Mouse (Mus musculus): ENCODE measurements around the gene Epha1. TPM values are rescaled to one million over a fixed set of nuclear protein-coding genes. Genes with fewer than 3 reads are reported as not detected.
A peak's percentile ranks its signal among the peaks of the same experiment; 100 is the strongest.

The Epha1 gene
- total RNA-seq, 2 experiments from 2014 or later = 0.45 to 0.46 TPM

DNA sequence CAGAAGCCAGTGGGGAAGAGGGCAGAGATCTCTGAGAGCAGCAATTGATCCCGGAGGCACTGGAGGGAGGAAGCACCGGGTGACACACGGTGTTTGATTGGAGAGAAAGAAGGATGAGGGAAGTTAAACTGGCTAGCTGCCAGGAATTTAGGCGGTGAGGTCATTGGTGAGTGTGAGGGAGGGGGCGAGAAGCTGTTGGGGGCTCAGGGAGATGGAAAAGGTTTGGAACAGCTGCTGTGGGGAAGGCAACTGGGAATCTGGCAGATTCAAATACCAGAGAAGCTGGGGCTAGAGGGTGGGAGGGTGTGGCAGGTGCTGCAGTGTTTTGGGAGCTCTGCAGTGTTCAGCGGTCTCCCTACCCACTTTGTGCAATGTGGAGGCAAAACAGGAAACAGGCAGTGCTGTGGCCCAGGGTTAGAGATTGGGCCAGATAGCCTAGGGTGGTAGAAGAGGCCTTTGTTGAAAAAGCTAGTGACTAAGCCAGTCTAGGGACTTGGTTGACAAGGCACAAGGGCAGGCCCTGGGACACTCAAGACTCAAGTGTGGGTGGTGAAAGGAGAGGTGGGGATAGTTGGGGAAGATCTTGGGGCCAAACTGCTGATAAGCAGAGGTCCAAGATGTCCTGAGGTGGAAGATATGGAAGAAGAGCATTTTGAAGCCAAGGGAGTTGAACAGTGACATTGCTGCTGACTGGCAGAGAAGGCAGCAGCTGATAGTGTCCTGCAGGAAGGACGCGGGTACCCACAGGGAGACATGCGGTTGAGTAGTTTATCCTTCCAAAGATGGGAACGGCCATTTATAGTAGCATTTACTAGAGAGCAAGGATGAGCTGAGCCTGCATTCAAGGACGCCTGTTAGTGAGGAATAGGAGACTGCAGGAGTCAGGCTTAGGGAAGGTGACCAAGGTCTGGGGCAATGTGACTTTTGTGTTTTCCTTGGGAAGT, 18.7 kb downstream of the Epha1 start:
- DNase-seq (ENCODE audit: low spot score in 2 of 2) = peak in 1 of 2 experiments; percentile 28

DNA sequence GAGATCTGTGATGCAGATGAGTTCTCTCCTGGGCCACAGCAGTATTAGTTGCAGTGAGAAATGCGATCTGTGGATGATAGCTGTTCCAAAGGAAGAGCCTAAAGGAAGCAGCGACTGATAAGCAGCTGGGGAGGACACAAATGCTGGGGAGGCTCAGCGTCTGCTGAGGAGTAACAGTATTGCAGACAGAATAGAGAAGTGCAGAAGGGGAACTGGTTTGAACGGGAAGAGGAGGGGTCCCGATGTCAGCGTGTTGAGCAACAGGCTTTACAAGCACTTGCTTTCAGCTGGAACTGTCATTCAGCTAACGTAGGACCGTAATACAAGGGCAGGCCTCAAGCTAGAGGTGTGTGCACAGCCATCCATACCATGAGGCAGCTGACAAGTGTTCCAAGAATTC, 19.9 kb downstream of the Epha1 start:
- DNase-seq (ENCODE audit: low spot score in 2 of 2) = peak in 1 of 2 experiments; percentile 21

DNA sequence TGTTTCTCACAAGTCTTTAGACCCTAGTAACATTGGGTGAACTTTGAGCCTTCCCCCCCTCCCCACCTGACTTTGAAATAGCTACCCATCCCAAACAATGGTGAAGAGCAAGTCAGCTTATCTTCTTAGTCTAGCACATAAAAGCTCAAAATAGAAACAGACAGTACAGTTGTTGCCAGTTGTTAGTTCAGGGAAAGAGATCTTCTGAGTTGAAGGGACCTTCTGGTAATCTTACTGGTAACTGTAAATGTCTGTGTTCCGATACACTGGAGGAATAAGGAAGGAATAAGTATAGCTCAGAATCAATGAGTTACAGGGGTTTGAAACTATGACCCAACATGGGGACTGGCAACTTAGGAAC, 20.6 kb downstream of the Epha1 start:
- DNase-seq (ENCODE audit: low spot score in 2 of 2) = no peak

DNA sequence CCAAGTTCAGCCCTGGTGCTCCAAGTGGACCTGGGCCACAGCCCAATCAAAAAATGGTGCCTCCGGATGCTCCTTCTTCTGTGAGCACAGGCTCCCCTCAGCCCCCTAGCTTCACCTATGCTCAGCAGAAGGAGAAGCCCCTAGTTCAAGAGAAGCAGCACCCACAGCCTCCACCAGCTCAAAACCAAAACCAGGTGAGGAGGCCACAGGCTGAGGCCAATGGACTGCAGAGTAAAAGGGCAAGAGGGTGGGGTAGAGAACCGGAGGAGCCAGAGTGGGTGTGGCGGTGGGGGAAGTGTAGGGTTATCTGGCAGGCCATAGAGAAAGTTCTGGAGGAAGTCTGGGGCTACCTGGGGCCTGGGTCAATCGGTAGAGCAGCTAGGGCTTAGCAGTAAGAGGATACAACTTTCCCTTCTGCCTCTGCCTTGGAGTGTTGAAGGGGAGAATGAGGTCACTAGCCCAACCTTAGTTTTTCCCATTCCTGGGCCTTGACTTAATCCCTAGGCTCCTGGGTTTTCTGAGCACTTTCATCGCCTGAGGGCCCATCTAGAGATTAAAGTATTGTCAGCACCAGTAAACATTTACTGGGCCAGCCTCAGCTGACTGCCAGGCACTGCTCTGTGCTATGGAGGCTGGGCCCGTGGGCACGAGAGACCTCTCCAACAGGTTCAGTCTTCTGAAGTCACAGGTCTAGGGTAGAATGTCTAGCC, 21.1 kb downstream of the Epha1 start:
- DNase-seq (ENCODE audit: low spot score in 2 of 2) = peak in 1 of 2 experiments; percentile 28

DNA sequence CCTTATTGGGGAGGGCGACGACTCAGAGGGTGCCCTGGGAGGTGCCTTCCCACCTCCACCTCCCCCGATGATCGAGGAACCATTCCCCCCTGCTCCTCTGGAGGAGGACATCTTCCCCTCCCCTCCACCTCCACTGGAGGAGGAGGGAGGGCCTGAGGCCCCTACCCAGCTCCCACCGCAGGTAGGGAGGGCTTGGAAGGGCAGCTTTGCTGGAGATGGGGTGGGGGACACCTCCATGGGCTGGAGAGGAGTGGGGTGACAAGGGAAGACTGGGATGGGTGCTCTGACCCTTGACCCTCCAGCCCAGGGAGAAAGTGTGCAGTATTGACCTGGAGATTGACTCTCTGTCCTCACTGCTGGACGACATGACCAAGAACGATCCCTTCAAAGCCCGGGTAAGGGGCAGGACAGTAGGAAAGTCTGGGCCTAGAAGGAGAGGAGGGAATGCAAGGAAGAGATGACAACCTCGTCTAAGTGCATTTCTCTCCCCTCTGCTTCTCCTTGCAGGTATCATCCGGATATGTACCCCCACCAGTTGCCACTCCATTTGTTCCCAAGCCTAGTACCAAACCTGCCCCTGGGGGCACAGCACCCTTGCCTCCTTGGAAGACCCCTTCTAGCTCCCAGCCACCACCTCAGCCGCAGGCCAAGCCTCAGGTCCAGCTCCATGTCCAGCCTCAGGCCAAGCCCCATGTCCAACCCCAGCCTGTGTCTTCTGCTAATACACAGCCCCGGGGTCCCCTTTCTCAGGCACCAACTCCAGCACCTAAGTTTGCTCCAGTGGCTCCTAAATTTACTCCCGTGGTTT, 21.9 kb downstream of the Epha1 start:
- peak in 1 of 2 experiments; percentile 26 for DNase-seq (ENCODE audit: low spot score in 2 of 2)

DNA sequence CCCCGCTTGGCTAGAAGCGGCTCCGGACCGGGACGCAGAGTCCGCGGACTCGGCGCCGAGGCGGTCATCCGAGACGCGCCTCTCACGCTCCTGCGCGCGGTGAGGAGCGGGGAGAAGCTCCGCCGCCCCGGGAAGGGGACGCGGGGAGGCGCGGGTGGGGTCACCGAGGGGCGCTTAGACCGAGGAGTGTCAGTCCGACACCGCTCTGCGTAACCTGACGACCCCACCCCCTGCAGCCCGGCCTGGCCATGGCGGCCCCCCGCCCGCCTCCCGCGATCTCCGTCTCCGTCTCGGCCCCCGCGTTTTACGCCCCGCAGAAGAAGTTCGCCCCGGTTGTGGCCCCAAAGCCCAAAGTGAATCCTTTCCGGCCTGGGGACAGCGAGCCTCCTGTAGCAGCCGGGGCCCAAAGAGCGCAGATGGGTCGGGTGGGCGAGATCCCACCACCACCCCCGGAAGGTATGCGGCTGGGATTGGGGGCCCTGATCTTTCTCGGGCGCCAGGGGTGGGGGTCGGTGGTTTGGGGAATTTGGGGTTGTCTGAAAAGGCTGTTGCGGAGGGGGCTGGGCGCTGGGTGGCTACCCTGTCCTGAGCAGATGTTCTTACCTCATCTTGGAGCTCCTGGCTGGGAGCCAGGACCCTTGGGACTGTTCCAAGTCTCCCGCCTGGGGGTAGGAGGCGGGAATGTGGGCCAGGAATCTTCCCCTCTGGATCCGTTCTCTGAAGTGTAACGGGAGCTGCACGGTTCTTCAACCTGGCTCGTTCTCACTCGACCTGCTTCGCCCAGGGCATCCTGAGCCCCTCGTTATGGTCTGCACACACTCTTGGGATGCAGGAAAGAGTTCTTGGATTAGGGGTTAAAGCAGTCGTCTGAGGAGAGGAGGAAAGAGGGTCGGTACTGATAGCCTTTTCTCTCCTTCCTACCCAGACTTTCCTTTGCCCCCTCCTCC, 22.8 kb downstream of the Epha1 start:
- DNase-seq (ENCODE audit: low spot score in 2 of 2) = peak; percentile 81 to 86

DNA sequence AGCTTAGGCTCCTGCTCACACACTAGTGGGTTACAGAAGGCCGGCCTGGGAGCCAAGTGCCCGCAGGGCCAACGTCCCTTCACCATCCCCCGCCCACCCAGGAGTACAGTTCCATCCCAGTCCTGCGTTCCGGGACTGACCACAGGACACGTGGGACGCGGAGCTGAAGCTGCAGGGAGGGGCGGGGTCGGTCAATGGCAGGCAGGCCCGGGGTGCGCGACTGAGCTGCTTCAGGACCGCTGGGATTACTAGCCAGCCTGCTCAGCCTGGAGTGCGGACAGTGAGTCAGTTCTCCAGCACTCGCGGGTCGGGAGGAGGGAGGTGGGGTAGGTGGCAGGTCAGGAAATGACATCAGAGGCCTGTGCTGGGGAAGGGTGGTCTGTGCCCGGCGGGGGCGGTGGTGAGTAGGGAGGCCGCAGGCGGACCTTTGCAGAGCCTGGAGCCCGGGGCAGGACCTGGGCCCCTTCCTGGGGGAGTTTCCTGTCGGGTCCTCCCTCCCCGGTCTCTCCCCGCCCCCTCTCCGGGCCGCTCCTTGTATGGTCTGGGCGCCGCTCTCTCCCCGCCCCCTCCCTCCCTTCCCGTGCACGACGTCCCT, 23.5 kb downstream of the Epha1 start, which contains the start of gene Zyx:
Gene Zyx, plus strand, starts transcription at position 205 of the 595 bp plus-strand sequence.
- DNase-seq (ENCODE audit: low spot score in 2 of 2) = peak; percentile 83 to 89

DNA sequence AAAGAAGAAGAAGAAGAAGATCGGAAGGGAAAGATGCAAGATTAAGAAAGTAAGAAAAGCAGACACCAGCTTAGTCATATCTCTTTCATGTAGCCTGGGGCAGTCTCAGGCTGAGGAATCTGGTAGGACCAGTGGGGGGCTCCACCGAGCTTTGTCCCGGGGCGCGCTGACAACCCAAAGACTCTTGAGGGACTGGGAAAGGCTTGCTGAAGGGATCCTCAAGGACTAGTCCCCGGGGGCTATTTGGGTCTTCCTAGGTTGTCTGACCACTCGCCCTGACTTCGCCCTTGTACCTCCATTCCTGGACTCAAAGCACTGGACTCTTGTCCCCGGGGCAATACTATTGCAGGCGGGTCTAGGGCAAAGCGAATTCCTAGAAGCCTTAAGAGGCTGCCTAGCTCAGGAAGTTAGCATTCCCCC, 24.1 kb downstream of the Epha1 start:
- DNase-seq (ENCODE audit: low spot score in 2 of 2) = peak; percentile 74 to 77

DNA sequence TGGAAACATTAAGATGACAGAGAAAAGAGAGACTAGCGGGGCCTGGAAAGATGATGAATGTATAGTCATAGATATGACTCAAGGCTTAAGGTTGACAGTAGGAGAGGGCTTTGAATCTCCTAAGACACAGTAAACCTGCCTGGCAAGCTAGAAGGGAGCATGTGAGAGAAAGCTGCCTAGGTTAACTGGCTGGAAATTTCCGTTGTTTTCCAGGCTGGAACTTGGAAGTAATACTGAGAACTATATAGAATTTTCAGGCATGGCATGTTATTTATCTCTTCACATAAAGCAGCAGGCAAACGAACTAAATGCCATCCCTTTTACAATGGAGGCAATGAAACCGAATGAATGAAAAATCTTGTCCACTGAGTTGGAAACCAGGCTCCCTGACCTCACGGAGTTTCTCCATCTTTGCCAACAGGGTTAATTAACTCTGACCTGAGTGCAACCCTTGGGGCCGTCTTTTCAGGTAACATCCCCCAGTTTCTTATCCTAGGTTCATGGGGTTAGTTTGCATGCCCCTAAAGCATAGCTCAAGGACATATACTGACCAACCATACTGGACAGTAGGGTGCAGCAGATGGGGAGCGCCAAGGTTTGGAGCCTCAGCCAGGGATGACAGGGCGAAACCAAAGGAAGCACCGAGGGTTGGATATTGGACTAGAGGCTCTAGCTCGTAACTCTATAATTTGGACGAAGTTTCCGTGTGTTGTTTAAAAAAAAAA, 24.6 kb downstream of the Epha1 start:
- no peak for DNase-seq (ENCODE audit: low spot score in 2 of 2)

DNA sequence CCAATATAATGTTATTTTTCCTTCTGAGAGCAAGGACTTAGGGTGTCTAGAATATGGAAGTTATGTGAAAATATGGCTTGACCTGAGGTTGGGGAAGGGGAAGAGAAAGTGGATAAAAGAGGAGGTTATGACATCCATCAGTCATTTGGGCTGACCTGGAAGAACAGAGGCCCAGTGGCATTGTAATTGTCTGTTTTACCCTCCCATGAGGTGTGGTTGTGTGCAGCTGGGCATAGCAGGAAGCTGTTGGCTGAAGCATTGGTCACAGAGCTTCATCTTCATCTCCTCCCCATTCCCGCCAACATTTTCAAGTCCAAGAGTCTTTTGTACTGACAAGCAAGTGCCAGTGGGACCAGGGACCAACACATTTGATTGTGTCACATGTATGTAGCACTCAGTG, 28.8 kb downstream of the Epha1 start:
- no peak for DNase-seq (ENCODE audit: low spot score in 2 of 2)

DNA sequence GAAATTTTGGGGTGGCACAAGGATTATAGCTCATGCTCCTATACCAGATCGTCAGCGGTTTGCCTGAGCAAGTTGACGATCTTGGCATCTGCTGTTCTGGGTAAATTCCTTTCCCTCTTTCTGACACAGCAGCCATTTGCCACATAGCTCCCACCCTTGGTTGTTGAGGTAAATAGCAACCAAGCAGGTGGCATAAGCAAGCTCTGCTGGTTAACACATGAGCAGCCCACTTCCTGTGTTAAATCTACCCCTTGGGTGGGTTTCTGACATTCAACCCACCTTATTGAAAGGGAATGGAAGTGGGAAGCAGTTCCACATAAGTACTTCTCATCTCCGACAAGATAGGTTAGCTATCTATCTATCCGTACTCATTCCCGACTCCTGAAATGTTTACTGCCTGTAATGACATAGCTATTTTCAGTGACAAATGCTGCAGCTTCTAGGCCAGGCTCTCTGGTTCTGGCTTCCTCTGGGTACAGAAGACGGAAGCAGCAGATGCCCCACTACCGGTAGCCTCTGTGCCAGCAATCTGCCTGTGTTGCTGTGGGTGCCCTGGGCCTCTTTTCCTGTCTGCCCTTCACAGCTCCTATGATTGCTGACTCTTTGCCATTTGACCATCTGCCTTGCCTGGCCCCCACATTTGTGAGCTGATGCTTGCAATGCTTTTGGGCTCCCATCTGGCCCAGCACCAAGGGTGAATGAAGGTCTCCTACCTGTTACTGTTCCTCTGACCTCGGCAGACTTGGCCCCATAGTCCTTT, 29.5 kb downstream of the Epha1 start:
- DNase-seq (ENCODE audit: low spot score in 2 of 2) = no peak

DNA sequence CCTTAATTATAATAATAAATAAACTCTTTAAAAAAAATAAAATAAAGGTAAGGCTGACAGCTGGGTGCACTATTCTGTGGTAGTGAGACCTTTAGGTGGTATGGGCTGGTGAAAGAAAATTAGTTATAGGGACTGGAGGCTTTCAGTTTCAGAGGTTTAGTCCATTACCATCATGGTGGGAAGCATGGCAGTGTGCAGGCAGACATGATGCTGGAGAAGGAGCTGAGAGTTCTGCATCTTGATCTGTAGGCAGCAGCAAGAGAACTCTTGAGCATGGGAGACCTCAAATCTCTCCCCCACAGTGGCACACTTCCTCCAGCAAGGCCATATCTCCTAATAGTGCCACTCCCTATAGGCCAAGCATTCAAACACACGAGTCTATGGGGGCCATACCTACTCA, 30.9 kb downstream of the Epha1 start:
- DNase-seq (ENCODE audit: low spot score in 2 of 2) = no peak

DNA sequence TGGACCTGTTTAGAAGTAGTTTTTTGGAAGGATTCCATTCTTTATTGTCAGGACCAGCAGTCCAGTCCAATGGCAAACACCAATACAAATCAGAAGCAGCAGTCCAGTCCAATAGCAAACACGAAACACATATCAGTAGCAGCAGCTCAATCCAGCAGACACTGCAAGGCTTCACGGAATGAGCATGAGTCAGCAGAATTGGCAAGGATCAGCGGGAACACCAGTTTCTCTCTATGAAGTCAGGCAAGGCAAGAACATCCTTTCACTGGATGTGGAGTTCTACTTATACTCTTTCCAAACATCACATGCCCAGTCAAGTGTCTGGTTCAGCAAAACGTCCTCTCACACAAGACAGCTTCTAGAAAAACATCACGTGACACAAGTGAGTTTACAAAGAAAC, 33.1 kb downstream of the Epha1 start:
- no peak for DNase-seq (ENCODE audit: low spot score in 2 of 2)

DNA sequence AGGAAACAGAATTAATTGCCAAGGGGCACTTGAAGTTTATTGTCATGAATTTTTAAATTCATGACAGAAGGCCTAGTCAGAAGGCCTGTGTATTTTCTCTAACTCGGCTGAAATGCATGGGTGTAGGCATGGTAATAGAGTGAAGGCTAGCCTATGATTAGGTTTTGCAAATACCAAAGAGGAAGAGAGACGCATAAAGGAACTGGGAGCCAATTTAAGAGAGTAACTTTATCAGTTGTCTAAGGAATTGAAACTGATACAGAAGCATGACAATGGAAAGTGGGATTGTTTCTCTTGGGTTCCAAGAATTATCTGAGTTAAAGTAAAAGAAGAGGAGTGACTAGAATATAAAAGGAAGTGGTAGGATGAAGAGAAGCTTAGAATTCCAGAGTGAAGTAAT, 33.9 kb downstream of the Epha1 start:
- no peak for DNase-seq (ENCODE audit: low spot score in 2 of 2)

DNA sequence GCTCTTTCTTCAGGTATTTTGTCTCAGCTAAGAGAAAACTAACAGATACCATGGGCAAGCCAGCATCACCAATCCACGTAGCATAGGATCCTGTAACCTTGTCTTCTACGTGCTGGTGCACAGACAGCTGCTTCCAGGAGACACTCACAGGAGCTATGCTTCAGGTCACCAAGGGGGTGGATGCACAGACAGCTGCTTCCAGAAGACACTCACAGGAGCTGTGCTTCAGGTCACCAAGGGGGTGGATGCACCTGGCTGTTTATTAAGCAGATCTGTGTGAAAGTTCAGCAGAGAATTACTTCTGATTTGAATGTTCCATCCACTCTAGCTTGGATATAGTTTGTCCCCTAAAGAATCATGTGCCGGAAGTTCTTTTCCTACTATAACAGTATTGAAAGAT, 42.1 kb downstream of the Epha1 start:
- DNase-seq (ENCODE audit: low spot score in 2 of 2) = no peak

DNA sequence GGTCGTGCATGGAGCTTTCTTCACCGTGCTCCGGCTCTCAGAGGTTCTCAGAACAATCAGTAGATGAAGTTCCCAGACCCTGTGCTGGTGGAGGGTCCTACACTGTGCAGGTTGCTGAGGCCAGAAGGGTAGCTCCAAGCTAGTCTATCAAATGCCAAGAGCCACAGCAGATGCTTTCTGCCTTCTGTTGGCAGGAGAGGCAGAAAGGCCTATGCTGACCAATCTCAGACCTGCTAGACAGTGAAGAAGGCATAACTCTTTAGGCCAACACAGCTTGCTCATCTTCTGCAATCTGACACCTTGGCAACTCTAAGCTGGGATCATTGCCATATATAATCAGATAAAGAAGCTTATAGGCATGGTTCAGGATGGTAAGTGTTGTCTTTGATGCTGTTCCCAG, 42.9 kb downstream of the Epha1 start:
- no peak for DNase-seq (ENCODE audit: low spot score in 2 of 2)

DNA sequence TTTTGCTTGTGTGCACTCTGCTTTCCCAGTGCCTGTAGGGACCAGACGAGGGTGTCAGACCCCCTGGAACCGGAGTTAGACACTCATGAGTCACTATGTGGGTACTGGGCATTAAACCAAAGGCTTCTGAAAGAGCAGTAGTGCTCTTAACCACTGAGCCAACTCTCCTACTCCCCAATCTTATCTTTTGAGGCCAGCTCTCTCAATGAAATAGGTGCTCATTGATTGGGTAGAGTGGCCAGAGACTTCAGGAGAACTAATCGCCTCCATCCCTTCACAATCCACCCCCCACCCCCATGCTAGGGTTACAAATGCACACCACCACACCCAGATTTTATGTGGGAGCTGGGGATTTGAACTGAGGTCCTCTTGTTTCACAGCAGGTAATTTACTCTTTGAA, 44.3 kb downstream of the Epha1 start:
- DNase-seq (ENCODE audit: low spot score in 2 of 2) = no peak

DNA sequence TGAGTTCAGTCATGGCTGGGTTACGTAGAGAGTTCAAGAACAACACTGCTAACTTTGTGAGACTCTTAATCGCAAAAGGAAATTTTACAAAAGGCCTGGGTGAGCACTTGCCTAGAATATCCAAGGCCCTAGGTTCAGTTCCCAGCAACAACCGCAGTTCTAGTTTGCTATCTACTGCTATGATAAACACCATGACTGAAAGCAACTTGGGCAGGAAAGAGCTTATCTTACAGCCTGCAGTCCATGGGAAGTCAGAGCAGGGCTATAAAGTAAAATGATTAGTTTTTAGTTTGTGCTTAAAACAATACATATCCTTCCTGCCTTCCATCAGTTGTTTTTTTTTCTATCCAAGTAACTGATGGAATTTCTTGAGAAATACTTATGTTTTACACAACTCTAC, 46.6 kb downstream of the Epha1 start:
- no peak for DNase-seq (ENCODE audit: low spot score in 2 of 2)

DNA sequence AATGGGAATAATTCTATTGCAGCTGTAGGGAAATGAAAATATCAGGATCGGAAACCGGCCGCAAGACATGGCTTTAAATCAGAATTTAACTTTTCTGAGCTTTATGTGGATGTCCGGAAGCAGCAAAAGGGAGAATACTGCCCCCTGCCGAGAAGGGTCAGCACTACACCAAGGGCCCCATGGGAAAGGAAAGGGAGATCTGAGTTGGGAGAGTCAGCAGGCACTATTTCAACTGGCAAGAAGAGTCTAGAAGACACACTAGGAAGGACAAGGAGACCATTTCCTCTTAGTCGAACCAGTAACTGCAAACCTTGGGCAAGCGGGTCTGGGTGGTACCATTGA, 47.8 kb downstream of the Epha1 start:
- peak; percentile 71 to 80 for DNase-seq (ENCODE audit: low spot score in 2 of 2)

Measured in adrenal gland, adult 18-20 months (tissue).